Mouse (Mus musculus): Measurements from ENCODE around the gene Maged1. TPM values are rescaled to one million over a fixed set of nuclear protein-coding genes. Genes with fewer than 3 reads are reported as not detected.

Gene Maged1
- polyA plus RNA-seq, 1 experiment = 361 TPM

DNA sequence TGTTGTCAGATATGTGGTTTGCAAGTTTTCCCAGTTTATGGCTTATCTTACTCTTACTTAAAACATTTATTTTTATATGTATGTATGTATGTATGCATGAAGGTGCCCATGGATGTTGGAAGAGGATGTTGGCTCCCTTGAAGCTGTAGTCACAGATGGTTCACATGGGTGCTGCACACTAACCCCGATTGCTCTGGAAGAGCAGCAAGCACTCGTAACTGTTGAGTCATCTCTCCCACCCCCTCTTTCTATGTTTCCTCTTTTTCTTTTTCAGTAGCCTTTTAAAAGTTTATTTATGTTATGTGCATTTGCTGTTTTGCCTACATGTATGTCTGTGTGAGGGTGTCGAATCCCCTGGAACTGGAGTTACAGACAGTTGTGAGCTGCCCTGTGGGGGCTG, 4.0 kb upstream of the Maged1 start:
- H3K36me3 ChIP-seq (ENCODE audit: control insufficient read depth, insufficient read depth) = no peaks in the 10 kb centered on the region
- H3K4me2 ChIP-seq (ENCODE audit: low read depth) = no peak overlapping the region
- no peaks in the 10 kb centered on the region for H3K27me3 ChIP-seq (ENCODE audit: control insufficient read depth, insufficient read depth, insufficient read length)
- TF ChIP-seq TCF3 (IDR thresholded peaks at IDR 0.05; ENCODE audit: insufficient read length, low read depth) (no peak), MAX (IDR thresholded peaks at IDR 0.05; ENCODE audit: low read depth) (no peak), POLR2AphosphoS2 (IDR thresholded peaks at IDR 0.05; ENCODE audit: insufficient read length, low read depth) (no peak), POLR2A (IDR thresholded peaks at IDR 0.05; ENCODE audit: insufficient read length, low read depth) (no peak), USF1 (IDR thresholded peaks at IDR 0.05; ENCODE audit: low read depth) (no peak), MYOD1 (IDR thresholded peaks at IDR 0.05; ENCODE audit: control insufficient read depth in 1 of 3, insufficient read length in 2 of 3, low read depth in 2 of 3) (no peak), CEBPB (IDR thresholded peaks at IDR 0.05; ENCODE audit: insufficient read depth, poor library complexity, severe bottlenecking) (no peak), REST (IDR thresholded peaks at IDR 0.05; ENCODE audit: insufficient read depth, insufficient read length) (no peak), SRF (IDR thresholded peaks at IDR 0.05; ENCODE audit: control insufficient read depth, insufficient read length, low read depth) (no peak), TCF12 (IDR thresholded peaks at IDR 0.05; ENCODE audit: insufficient read depth, poor library complexity, severe bottlenecking) (no peak), E2F4 (IDR thresholded peaks at IDR 0.05; ENCODE audit: insufficient read depth) (no peak), MYOG (IDR thresholded peaks at IDR 0.05; ENCODE audit: control insufficient read depth in 1 of 3, insufficient read depth in 1 of 3, insufficient read length in 2 of 3, low read depth in 2 of 3) (no peak)
- no peak overlapping the region for H3K4me3 ChIP-seq
- H3ac ChIP-seq (ENCODE audit: control insufficient read depth, insufficient read length) = no peak overlapping the region
- no peaks in the 10 kb centered on the region for H3K79me2 ChIP-seq (ENCODE audit: control insufficient read depth, insufficient read depth)

DNA sequence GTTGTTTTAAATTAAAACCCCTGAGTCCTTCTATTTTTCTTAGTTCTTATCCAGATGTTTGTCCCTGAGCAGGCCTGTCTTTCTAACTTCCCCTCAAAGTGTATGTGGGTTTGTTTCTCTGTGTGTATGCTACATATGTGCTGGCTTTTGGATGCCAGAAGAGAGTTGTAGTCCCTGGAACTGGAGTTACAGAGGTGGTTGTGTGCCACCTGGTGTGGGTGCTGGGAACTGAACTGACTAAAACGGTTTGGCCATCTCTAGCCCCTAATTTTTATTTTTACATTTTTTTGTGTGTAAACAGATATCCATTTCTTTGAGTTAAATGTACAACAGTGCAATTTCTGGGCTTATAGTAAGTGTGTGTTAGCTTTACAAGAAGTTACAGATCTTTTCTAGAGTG, 3.0 kb upstream of the Maged1 start:
- no peaks in the 10 kb centered on the region for H3K36me3 ChIP-seq (ENCODE audit: control insufficient read depth, insufficient read depth)
- H3K4me2 ChIP-seq (ENCODE audit: low read depth) = no peak overlapping the region
- no peaks in the 10 kb centered on the region for H3K27me3 ChIP-seq (ENCODE audit: control insufficient read depth, insufficient read depth, insufficient read length)
- H3K79me2 ChIP-seq (ENCODE audit: control insufficient read depth, insufficient read depth) = peaks cover 2% of the 10 kb centered on the region
- H3ac ChIP-seq (ENCODE audit: control insufficient read depth, insufficient read length) = no peak overlapping the region
- no peak overlapping the region for H3K4me3 ChIP-seq
- TF ChIP-seq MYOG (IDR thresholded peaks at IDR 0.05; ENCODE audit: control insufficient read depth in 1 of 3, insufficient read depth in 1 of 3, insufficient read length in 2 of 3, low read depth in 2 of 3) (no peak), POLR2A (IDR thresholded peaks at IDR 0.05; ENCODE audit: insufficient read length, low read depth) (no peak), POLR2AphosphoS2 (IDR thresholded peaks at IDR 0.05; ENCODE audit: insufficient read length, low read depth) (no peak), TCF3 (IDR thresholded peaks at IDR 0.05; ENCODE audit: insufficient read length, low read depth) (no peak), CEBPB (IDR thresholded peaks at IDR 0.05; ENCODE audit: insufficient read depth, poor library complexity, severe bottlenecking) (no peak), E2F4 (IDR thresholded peaks at IDR 0.05; ENCODE audit: insufficient read depth) (no peak), REST (IDR thresholded peaks at IDR 0.05; ENCODE audit: insufficient read depth, insufficient read length) (no peak), MYOD1 (IDR thresholded peaks at IDR 0.05; ENCODE audit: control insufficient read depth in 1 of 3, insufficient read length in 2 of 3, low read depth in 2 of 3) (no peak), MAX (IDR thresholded peaks at IDR 0.05; ENCODE audit: low read depth) (no peak), TCF12 (IDR thresholded peaks at IDR 0.05; ENCODE audit: insufficient read depth, poor library complexity, severe bottlenecking) (no peak)

DNA sequence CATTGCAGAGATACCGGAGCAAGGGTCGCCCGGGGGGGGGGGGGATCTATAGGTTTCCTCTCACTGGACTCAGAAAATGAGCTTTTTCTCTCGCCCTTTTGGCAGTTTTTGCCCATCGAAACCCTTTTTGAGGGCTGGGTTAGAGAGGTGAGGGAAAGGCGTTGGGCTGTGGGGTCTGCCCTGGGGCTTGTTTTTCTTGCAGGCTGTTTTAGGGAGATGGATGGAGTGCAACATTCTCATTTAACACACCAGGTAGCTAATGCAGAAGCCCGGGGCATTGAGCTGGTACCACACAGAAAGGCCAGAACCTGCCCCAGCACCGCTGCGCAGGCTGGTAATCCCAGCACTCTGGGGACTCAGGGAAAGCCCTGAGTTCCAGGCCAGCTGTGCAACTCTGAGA, 593 bp upstream of the Maged1 start:
- peak overlapping the region; percentile 55 for H3K4me2 ChIP-seq (ENCODE audit: low read depth)
- peak overlapping the region; percentile 90 for H3K4me3 ChIP-seq
- no peak overlapping the region for H3ac ChIP-seq (ENCODE audit: control insufficient read depth, insufficient read length)
- H3K27me3 ChIP-seq (ENCODE audit: control insufficient read depth, insufficient read depth, insufficient read length) = no peaks in the 10 kb centered on the region
- peaks cover 3% of the 10 kb centered on the region for H3K79me2 ChIP-seq (ENCODE audit: control insufficient read depth, insufficient read depth)
- TF ChIP-seq CEBPB (IDR thresholded peaks at IDR 0.05; ENCODE audit: insufficient read depth, poor library complexity, severe bottlenecking) = no peak
- no peak for TF ChIP-seq E2F4 (IDR thresholded peaks at IDR 0.05; ENCODE audit: insufficient read depth)
- TF ChIP-seq POLR2AphosphoS2 (IDR thresholded peaks at IDR 0.05; ENCODE audit: insufficient read length, low read depth) = no peak
- no peak for TF ChIP-seq USF1 (IDR thresholded peaks at IDR 0.05; ENCODE audit: low read depth)
- no peak for TF ChIP-seq MAX (IDR thresholded peaks at IDR 0.05; ENCODE audit: low read depth)
- TF ChIP-seq MYOD1 (IDR thresholded peaks at IDR 0.05; ENCODE audit: control insufficient read depth in 1 of 3, insufficient read length in 2 of 3, low read depth in 2 of 3) = no peak
- TF ChIP-seq POLR2A (IDR thresholded peaks at IDR 0.05; ENCODE audit: insufficient read length, low read depth) = no peak
- no peak for TF ChIP-seq REST (IDR thresholded peaks at IDR 0.05; ENCODE audit: insufficient read depth, insufficient read length)
- TF ChIP-seq SRF (IDR thresholded peaks at IDR 0.05; ENCODE audit: control insufficient read depth, insufficient read length, low read depth) = no peak
- TF ChIP-seq MYOG (IDR thresholded peaks at IDR 0.05; ENCODE audit: control insufficient read depth in 1 of 3, insufficient read depth in 1 of 3, insufficient read length in 2 of 3, low read depth in 2 of 3) = no peak
- no peak for TF ChIP-seq TCF3 (IDR thresholded peaks at IDR 0.05; ENCODE audit: insufficient read length, low read depth)
- H3K36me3 ChIP-seq (ENCODE audit: control insufficient read depth, insufficient read depth) = peaks cover 10% of the 10 kb centered on the region

DNA sequence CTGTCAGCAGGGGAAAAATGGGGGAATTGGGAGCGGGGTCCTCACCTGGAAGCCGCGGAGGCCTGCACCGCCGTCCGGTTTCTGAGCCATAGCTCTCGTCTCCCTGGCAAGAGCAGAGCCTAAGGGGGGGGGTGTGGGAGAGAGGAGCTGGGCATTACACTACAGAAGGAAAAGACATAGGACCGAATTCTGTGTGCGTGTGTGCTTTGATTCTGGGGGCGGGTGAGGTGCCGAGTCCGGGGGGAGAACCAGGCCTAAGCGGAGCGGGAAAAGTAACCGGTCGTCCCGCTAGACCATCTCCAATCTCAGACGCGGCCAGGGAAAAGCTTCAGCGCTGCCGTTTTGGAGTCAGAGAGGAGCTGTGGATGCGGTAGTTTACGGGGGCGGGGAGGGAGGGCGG, 737 bp downstream of the Maged1 start:
- H3K36me3 ChIP-seq (ENCODE audit: control insufficient read depth, insufficient read depth) = peaks cover 14% of the 10 kb centered on the region
- no peaks in the 10 kb centered on the region for H3K27me3 ChIP-seq (ENCODE audit: control insufficient read depth, insufficient read depth, insufficient read length)
- TF ChIP-seq TCF3 (IDR thresholded peaks at IDR 0.05; ENCODE audit: insufficient read length, low read depth) (no peak), POLR2A (IDR thresholded peaks at IDR 0.05; ENCODE audit: insufficient read length, low read depth) (peak; percentile 12)
- H3K79me2 ChIP-seq (ENCODE audit: control insufficient read depth, insufficient read depth) = peaks cover 3% of the 10 kb centered on the region
- no peak overlapping the region for H3K4me2 ChIP-seq (ENCODE audit: low read depth)
- H3ac ChIP-seq (ENCODE audit: control insufficient read depth, insufficient read length) = peak overlapping the region; percentile 14
- H3K4me3 ChIP-seq = peak overlapping the region; percentile 90
